Mouse (Mus musculus) stomach, embryonic 15.5 days (tissue): ENCODE measurements around the gene Tpst2. TPM values are rescaled to one million over a fixed set of nuclear protein-coding genes. Genes with fewer than 3 reads are reported as not detected.

Source experiments
- ATAC-seq: fragments of 200-750 bp; cut with Nextera tagmentation; 2 replicates; pipeline ENCODE4 v1.8.0; 2017; ENCODE audit warnings: low read depth, moderate number of reproducible peaks, moderate TSS enrichment; ENCODE audit not compliant: insufficient read depth, low FRiP score
- H3K27ac ChIP-seq: fragments of 300-500 bp; sonication (generic); 2 replicates; pipeline ENCODE4 v1.5.1; 2015; ENCODE audit warnings: mild to moderate bottlenecking, inconsistent platforms
- H3K27me3 ChIP-seq: fragments of 300-500 bp; sonication (generic); replicated peaks from 2 replicates; pipeline ENCODE4 v1.6.1; 2015; ENCODE audit warnings: inconsistent platforms
- H3K36me3 ChIP-seq: fragments of 300-500 bp; sonication (generic); 2 replicates; pipeline ENCODE4 v1.6.1; 2015; ENCODE audit warnings: inconsistent platforms
- H3K4me1 ChIP-seq: fragments of 300-500 bp; sonication (generic); 2 replicates; pipeline ENCODE4 v1.6.1; 2015; ENCODE audit warnings: inconsistent platforms
- H3K4me2 ChIP-seq: fragments of 300-500 bp; sonication (generic); 2 replicates; pipeline ENCODE4 v1.6.1; 2015; ENCODE audit warnings: mild to moderate bottlenecking, inconsistent platforms
- H3K4me3 ChIP-seq: fragments of 300-500 bp; sonication (generic); replicated peaks from 2 replicates; pipeline ENCODE4 v1.5.1; 2015; ENCODE audit warnings: inconsistent platforms
- H3K9ac ChIP-seq: fragments of 300-500 bp; sonication (generic); 2 replicates; pipeline ENCODE4 v1.6.1; 2015; ENCODE audit warnings: inconsistent platforms
- H3K9me3 ChIP-seq: fragments of 300-500 bp; sonication (generic); 2 replicates; pipeline ENCODE4 v1.6.1; 2016; ENCODE audit warnings: inconsistent platforms
- WGBS: fragments of 180-500 bp; shearing (Covaris S2); methylation state at CpG from one replicate; pipeline ENCODE4 v1.1.7; 2015; 5-methylcytosine and 5-hydroxymethylcytosine counted together
- polyA plus RNA-seq: library from polyadenylated mRNA; unstranded; fragments of >200 nt; fragmentation: Nextera tagmentation; extraction: Ambion mirVana; gene quantifications from 2 replicates; pipeline ENCODE4 v1.2.1, GENCODE M21; 2015

The Tpst2 gene
- polyA plus RNA-seq, 1 experiment from 2014 or later = 44.4 TPM

DNA sequence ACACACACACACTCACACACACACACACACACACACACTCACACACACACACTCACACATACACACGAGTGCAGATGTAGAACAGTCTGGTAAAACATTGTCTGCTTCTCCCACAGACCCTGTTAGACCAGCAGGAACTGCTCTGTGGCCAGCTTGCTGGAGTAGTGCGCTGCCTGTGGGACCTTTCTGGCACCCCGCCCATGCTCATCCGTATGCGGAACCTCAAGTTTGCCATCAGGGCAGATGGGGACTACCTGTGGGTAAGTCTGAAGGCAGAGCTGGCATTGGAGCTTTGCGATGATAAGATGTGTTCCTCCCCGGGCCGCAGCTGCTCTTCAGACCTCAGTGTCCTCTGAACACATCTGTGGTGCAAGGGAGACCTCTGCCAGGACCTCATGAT lies 72.7 kb downstream of the Tpst2 start:
- Histone ChIP-seq H3K36me3 (peaks cover 10% of the 10 kb centered on the region), H3K4me1 (peaks cover 9% of the 10 kb centered on the region; the same call in 1 of the 2 replicates), H3K27ac (no peak overlapping the region), H3K4me2 (no peak overlapping the region), H3K9me3 (no peaks in the 10 kb centered on the region), H3K27me3 (no peaks in the 10 kb centered on the region), H3K9ac (no peak overlapping the region), H3K4me3 (no peak overlapping the region)
- no peak for ATAC-seq
- 87% methylated on average over 8 of the region's 8 CpGs for WGBS

DNA sequence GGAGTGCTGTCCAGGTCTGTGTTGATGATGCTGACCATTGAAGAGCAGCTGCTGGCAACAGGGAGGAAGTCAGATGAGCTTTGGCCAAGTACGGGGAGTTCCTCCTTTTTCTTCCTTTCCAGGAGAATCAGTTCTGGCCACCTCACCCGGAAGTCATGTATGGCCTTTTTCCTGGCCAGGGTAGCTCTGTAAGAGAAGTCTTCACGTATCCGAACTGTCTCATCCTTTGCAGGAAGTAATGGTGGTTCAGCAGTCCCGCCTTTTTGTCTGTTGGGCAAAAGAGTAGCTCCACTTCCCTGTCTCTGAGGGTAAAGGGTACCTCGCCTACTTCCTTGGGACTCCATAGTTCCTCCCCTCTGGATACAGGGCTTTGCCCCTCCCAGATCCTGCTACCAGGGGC lies 79.0 kb downstream of the Tpst2 start:
- WGBS = 80% methylated on average over 6 of the region's 6 CpGs
- Histone ChIP-seq H3K9me3 (no peaks in the 10 kb centered on the region), H3K4me1 (no peaks in the 10 kb centered on the region), H3K27ac (no peak overlapping the region), H3K27me3 (no peaks in the 10 kb centered on the region), H3K36me3 (peaks cover under 1% of the 10 kb centered on the region; the same call in 1 of the 2 replicates), H3K4me3 (no peak overlapping the region), H3K9ac (no peak overlapping the region), H3K4me2 (no peak overlapping the region)
- ATAC-seq = no peak

DNA sequence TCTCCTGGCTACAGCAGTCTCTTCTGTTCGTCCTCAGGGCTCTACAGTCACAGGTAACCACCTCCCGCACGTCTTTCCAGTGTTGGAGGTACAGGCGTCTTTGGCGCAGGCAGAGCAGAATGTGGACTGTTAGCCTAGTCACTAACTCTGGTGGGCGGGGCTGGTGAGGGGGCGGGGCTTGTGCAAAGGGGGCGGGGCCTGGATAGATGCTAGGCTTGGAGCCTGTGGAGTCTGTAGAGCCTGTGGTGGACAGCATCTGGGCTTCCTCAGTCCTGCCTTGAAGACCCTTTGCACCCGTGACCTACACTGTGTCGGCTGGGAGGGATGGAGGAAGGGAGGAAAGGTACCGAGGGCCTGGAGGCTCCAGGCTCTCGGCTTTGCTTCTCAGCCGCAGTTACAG lies 79.4 kb downstream of the Tpst2 start, which contains the start of gene Gm6583:
Gm6583 (minus strand) TSS at position 124 of the 400 bp plus-strand sequence.
- Histone ChIP-seq H3K4me3 (no peak within 1 kb of the TSS), H3K27ac (no peak within 1 kb of the TSS), H3K4me1 (no peaks in the 10 kb centered on the region), H3K4me2 (no peak within 1 kb of the TSS), H3K36me3 (no peaks in the 10 kb centered on the region), H3K9me3 (no peaks in the 10 kb centered on the region), H3K27me3 (no peaks in the 10 kb centered on the region), H3K9ac (no peak within 1 kb of the TSS)
- 60% methylated on average over 13 of the region's 13 CpGs for WGBS
- 0 out of 2 replicates have a peak, but pooled peaks have one; percentile 30 for ATAC-seq

DNA sequence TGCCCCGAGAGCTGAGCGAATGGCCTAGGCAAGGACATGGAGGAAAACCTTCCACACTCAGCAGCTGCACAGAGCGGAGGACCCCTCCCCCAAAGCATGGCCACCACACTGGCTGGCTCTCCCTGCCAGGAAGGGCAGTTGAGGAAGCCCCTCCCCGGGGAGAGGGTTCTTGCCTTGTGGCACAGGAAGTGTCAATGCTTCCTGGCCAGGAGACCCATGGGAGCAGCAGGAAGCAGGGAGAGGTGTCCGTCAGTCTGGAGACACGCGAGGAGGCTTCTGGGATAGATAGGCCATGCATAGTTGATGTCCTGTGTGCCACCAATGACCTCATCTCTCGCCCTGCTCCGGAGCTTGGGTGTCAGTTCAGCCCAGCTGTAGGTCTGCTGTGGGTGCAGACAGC lies 79.8 kb downstream of the Tpst2 start:
- Histone ChIP-seq H3K36me3 (no peaks in the 10 kb centered on the region), H3K27ac (no peak overlapping the region), H3K4me2 (no peak overlapping the region), H3K9me3 (no peaks in the 10 kb centered on the region), H3K4me3 (no peak overlapping the region), H3K9ac (no peak overlapping the region), H3K27me3 (no peaks in the 10 kb centered on the region), H3K4me1 (no peaks in the 10 kb centered on the region)
- 0 out of 2 replicates have a peak, but pooled peaks have one; percentile 4 for ATAC-seq
- 91% methylated on average over 9 of the region's 9 CpGs for WGBS

DNA sequence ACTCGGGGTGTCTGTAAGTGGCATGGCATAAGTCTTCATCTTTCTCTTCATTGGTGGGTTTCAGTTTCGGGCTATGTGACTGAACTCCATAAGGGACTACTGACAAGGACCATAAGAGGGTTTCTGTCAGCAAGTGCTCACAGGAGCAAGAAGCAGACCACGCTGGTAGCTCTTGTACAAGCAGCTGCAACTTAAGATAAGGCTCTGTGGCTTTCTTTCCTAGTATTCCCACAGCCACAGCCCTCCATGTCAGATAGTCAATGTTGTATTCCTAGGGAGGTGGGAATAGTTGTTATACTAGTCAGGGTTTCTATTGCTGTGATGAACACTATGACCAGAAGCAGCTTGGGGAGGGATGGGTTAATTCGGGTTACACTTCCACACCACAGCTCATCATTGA lies 83.0 kb downstream of the Tpst2 start:
- no peak for ATAC-seq
- H3K9me3 ChIP-seq = no peaks in the 10 kb centered on the region
- no peak overlapping the region for H3K27ac ChIP-seq
- H3K9ac ChIP-seq = no peak overlapping the region
- H3K4me2 ChIP-seq = no peak overlapping the region
- WGBS = 75% methylated on average over 4 of the region's 4 CpGs
- H3K27me3 ChIP-seq = no peaks in the 10 kb centered on the region
- peaks cover under 1% of the 10 kb centered on the region; the same call in 1 of the 2 replicates for H3K36me3 ChIP-seq
- no peak overlapping the region for H3K4me3 ChIP-seq
- H3K4me1 ChIP-seq = no peaks in the 10 kb centered on the region

DNA sequence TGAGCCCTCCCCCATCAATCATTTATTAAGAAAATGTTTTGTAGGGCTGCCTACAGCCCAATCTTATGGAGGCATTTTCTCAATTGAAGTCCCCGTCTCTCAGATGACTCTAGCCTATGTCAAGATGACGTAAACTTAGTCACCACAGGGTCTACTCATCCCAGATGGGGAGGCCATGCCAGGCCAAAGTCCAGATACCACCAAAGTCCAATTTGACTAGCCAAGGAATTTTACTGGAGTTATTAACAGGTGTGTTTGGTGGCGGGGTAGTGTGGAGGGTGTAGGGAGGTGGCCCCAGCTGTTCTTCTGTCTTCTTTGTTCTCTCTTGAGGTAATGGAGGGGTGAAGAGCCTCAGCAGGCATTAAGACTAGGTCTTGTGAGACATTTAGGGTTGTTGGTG lies 83.6 kb downstream of the Tpst2 start:
- Histone ChIP-seq H3K4me2 (no peak overlapping the region), H3K27me3 (no peaks in the 10 kb centered on the region), H3K36me3 (peaks cover 6% of the 10 kb centered on the region), H3K9ac (no peak overlapping the region), H3K9me3 (no peaks in the 10 kb centered on the region), H3K4me1 (no peaks in the 10 kb centered on the region), H3K4me3 (no peak overlapping the region), H3K27ac (no peak overlapping the region)
- whole genome bisulfite sequencing = 93% methylated on average over 3 of the region's 3 CpGs
- ATAC-seq = no peak

DNA sequence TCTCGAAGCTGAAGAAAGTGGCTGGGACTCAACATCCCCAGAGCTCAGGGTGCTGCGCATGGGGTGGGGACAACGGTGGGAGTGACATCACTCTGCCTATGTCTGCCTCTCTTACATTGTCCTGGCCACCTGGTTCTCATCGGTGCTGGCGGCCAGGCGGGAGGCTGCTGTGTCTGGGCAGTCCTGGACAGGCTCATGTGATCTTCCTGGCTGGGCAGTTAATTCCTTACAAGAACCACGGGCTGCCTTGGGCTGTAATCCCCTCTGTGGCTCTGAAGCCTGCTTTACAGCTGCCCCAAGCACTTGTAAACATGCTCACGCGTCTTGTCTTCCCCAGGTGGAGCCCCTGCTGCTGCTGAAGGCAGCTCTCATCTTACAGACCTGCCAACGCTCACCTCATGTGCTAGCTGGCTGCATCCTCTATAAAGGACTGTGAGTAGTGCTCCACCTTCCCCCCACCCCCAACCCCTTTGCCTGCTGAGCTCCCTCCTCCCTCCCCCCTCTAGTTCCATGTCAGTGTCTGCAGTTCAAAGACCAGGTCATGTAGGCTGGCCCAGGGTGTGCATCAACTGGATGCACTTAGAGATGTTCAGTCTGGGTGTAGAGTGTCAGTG lies 87.8 kb downstream of the Tpst2 start:
- 56% methylated on average over 10 of the region's 10 CpGs for WGBS
- no peak for ATAC-seq
- Histone ChIP-seq H3K4me2 (no peak overlapping the region), H3K4me3 (no peak overlapping the region), H3K9me3 (no peaks in the 10 kb centered on the region), H3K9ac (no peak overlapping the region), H3K36me3 (peaks cover 22% of the 10 kb centered on the region), H3K27me3 (no peaks in the 10 kb centered on the region), H3K27ac (no peak overlapping the region), H3K4me1 (no peaks in the 10 kb centered on the region)

Other genes starting within 250 kb of the Tpst2 start
- 1.7 TPM in 2 replicates for gene Cryba4, start 24.2 kb upstream of the Tpst2 start, polyA plus RNA-seq
- 4.0 TPM in 2 replicates for gene Crybb1, start 20.9 kb upstream of the Tpst2 start, polyA plus RNA-seq
- gene Tfip11, start 49.7 kb downstream of the Tpst2 start, polyA plus RNA-seq = 23.3 and 25.3 TPM in 2 replicates
- 34.0 and 37.3 TPM in 2 replicates for gene Srrd, start 66.3 kb downstream of the Tpst2 start, polyA plus RNA-seq
- 31.7 and 32.9 TPM in 2 replicates for gene Hps4, start 66.4 kb downstream of the Tpst2 start, polyA plus RNA-seq
- 0.22 and 0.24 TPM in 2 replicates for gene Gm6583, start 79.3 kb downstream of the Tpst2 start, polyA plus RNA-seq
- 10.2 and 12.1 TPM in 2 replicates for gene Asphd2, start 118.2 kb downstream of the Tpst2 start, polyA plus RNA-seq
- 0.08 and 0.14 TPM in 2 replicates for gene Gm6588, start 172.7 kb downstream of the Tpst2 start, polyA plus RNA-seq